Mouse (Mus musculus): ENCODE measurements around the gene Ddx47.
A peak's percentile ranks its signal among the peaks of the same experiment; 100 is the strongest.

Gene Ddx47

DNA sequence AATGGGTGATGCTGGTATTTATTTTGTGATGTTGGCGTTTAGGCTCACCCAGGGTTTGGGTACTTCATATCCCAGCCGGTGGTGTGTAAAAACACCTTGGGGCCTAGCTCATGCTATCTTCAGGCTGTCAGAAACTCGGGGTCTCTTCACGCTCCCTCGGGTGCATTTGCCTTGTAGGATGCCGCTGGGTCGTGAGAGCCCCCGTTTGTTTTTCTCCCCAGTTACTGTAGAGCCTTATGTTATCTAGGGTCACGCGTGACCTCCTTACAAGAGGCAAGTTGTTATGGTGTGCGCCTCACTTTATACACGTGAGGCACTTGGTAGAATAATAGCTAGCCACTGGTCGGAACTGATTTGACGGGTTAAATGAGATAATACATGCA is 313 bp downstream of the Ddx47 start:
- DNase-seq (ENCODE audit: low read depth) = no peak

DNA sequence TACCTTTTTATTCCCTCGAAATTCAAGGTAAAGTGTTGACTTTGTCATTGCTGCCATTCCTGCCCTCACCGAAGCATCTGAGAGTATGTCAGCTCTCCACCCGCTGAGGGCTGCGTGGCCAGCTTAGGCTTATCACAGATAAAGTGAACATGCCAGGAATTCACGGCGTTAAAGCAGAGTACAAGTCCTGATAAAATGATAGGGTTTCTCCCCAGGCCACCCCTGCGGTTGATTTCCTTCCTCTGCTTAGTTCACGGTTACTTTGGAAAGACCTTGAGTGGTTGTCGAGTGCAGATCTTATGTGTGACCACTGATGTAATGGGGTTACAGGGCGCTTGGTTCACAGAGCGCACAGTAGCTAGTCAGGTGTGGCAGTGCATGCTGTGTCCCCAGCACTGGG is 5.8 kb downstream of the Ddx47 start:
- DNase-seq (ENCODE audit: low read depth) = no peak

DNA sequence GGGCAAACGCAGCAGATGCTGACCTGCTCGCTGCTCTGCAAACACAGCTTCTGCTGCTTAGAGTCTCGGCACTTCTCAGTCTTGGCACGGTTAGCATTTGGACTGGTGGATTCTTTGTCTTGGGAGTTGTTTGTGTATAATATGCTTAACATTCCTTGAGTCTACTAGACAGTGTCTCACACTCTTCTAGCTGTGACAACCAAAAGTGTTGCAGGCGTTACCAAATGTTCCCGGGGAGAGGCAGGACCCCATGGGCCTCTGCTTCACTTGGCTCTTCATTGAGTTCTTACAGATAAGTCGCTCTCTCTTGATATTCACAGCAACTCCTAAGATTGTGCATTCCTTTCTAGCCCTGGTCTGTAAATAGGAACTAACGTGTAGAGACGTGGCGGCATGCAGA is 8.2 kb downstream of the Ddx47 start:
- DNase-seq (ENCODE audit: low read depth) = no peak

DNA sequence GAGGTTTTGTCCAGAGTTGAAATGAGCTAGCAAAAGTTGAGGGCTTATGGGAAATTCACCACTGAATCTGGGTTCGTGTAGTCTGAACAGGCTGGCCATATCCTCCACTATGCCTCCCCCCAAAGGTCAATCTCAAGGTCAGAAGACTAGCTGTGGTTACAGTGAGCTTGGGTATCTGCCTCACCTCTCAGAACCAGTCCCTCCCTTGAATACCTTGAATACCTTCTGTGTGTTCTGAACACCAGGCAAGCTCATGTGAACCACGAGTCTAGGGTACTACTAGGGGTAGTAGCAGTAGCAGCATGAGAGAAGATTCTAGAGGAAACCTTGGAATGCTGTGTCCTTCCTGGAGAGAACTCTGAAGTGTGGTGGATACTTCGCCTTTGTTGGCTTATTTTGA is 10.2 kb downstream of the Ddx47 start:
- no peak for DNase-seq (ENCODE audit: low read depth)

DNA sequence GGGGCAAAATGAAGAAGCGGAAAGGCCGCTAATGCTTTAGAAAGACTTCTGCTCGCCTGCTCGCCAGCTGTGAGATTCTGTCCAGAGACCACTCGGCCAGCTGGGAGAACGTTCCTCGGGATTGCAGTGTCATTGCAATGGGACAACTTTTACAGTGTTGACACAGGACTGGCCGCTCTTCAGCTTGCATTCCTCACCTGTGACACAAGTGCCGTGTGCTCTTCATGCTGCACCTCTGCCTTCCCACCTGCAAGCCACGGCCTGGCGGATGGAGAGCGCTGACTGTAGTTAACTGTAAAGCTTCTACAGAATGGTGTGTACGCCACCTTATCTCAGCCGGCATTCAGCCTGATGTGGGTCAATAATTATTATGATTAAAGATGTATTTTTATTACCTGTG is 12.0 kb downstream of the Ddx47 start:
- no peak for DNase-seq (ENCODE audit: low read depth)

DNA sequence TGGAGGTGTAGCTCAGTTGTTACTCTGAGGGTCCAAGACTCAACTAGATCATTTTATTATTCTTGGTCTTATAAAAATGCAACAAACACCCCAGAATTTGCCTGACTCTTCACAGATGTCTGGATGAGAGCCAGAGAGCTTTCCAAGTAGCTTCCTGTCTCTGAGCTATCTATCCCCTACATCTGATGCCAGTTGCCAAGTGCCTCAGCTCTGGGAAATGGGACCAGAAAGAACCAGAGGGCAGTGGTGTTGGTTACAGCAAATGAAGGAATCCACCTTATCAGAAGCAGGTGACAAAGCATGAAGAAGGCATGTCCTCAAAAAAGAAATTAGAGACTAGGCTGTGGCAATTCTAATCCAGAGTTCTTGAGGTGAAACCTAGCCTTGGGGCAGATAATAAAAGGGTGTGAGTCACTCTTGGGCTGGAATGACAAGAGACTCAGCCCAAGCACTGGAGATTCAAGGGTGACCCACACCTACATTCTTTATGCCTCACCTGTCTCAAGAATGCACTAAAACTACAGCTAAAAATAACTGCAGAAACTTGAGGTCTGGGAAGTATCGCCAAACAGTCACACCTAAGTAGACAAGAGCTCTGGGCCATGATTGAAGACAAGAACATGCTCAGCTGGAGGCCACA is 13.5 kb downstream of the Ddx47 start:
- no peak for DNase-seq (ENCODE audit: low read depth)

DNA sequence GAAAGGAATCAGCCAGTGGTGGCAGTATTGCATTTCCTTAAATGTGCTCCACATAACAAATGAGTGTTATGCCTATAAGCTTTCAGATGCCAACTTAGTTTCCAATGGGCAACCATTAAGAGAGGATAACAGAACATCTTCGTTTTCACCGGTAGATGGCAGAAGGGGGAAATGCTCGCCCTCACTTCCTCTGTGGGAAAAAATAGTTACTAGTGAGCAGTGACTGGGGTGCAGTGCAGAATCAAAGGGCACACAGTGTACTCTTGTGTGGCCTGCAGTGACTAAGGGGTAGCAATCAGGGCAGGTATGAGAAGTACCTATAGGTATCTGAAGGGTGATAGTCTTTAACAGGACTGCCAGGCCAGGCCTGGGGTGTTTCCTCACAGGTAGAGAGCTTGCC is 14.8 kb downstream of the Ddx47 start:
- DNase-seq (ENCODE audit: low read depth) = peak; percentile 24

DNA sequence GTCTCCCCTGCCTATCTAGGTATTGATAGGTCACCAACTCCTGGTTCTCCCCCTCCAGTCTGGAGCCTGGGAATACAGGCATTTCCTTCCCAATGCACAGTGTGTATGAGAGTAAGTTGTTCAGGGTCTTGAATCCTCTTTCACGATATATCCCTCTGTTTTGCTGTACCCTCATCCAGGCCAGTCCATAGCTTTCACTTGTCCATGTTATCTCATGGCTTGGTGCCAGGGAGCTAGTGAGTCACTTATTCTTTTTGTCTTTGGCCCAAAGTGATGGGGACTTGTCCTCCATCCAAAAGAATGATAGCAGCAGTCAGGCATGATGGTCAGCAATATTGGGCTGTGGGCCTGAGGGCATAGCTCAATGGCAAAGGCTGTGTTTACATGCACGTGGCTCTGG is 15.3 kb downstream of the Ddx47 start:
- no peak for DNase-seq (ENCODE audit: low read depth)

DNA sequence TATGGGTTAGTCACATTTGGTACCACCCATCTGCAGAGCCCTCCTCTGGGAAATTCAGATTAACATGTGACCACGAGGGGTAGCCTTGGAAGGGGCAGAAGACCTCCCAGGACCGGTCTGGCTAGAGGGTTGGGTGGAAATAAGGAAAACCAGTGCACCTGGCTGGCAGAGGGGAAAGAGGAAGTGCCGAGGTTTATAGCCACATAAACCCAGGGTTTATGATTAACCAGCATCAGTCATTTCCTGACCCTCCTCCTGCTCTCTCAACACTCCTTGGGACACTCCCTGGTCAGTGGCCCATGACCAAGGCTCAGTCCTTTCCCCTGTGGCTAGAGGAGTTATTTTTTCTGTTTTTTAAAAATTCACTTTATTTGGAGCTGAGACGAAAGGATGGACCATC is 17.8 kb downstream of the Ddx47 start:
- DNase-seq (ENCODE audit: low read depth) = no peak

DNA sequence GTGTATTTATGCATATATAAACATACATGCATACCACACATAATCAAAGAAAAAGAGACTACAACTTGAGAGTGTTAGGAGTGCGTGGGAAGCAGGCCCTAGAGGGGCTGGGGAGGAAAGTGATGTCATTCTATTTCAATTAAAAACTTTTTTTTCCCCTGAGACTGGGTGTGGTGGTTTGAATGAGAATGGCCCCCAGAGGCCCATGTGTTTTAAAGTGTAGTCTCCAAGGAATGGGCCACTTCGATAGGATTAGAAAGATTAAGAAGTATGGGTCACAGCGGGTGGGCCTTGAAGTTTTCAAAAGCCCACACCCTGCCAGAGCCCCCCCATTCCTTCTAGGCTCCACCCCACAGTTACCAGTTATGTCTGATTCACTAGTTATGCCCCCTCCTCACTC is 27.3 kb downstream of the Ddx47 start:
- DNase-seq (ENCODE audit: low read depth) = no peak

DNA sequence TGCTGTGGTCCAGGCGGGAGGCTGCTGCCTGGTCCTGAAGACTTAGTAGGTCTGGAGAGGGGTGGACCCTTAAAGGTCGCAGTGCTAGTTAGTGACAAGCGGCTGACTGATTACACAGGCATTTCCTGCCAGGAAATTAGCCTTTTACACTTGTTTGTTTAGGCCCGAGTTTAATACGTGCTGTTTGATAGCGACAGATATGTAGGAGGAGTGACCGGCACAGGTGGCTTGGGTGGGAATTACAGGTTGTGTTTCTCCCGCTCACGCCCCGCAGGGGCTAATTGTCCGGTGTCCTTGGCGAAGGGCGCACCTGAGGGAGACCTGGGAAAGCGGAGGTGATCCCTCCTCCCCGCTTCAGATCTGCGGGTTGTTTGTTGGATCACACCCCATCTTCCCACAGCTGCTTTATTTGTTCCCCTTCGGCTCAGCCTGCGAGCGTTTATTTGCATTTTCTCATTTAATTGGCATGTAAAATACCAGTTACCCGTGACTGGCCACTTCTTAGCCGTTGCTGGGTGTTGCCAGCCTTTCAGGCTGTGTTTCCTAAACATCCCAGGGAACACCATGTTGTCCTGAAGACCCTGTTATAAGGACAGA is 29.0 kb downstream of the Ddx47 start:
- no peak for DNase-seq (ENCODE audit: low read depth)

DNA sequence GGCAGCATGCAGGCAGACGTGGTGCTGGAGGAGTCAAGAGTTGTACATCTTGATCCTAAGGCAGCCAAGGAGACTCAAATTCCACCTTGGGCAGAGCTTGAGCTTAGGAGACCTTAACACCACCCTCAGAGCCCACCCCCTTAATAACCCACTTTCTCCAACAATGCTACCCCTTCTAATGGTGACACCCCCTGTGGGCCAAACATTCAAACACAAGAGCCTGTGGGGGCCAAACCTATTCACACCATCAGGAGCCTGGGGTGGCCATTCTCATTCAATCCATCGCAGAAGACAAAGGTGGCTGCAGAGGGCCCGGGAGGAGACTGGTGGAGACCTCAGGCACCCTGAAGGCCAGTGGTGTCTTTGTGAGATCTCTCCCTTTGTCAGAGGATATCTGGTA is 30.5 kb downstream of the Ddx47 start:
- no peak for DNase-seq (ENCODE audit: low read depth)

DNA sequence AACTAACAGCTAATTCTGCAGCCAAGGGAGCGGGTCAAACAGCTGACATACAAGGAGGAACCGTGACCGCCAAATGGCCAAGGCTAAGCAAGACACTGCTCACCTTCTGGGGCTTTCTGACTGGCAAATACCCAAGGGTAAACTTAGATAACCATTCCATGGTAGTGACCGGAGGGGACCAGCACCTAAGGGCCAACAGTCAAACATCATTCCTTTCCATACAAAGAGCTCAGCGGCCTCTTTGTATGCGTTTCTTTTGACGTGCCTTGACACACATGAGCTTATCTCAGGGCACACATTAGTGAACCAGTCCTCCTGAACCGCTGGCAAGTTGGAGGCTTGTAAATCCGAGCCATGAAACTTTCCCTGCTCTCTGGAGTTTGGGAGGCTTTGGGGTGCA is 35.9 kb downstream of the Ddx47 start:
- DNase-seq (ENCODE audit: low read depth) = no peak

DNA sequence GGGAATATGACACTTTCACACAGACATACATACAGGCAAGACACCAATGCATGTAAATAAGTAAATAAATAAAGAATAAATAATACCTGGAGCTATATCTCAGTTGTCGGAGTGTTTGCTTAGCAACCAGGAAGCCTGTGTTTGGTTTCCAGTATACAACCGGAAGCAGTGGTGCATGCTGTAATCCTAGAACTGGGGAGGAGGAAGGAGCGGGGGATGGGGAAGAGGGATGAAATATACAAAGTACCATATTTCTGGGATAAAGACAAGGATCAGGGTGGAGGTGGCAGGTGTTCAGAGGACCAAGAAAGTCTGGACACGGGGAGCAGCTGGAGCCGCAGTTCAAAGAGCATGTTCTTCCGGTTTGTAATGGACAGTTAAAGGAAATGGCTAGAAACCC is 37.1 kb downstream of the Ddx47 start:
- no peak for DNase-seq (ENCODE audit: low read depth)

DNA sequence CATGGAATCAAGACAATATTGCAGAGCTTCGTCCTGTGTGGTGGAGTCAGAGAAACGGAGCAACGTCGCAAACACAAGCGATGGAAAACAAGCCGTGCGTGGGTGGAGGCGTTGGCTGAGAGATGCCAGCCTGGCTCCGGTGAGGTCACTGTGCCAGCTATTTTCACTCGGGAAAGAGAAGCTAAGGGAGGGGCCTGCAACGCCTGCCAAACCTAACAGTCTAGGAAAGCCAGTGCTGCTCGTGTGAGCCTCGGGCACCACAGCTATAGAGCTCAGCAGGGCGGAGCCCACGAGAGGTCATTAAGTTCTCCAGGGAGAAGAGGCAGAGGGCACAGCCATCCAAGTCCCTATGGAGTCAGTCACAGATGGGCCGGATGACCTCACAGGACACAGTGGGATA is 37.5 kb downstream of the Ddx47 start:
- DNase-seq (ENCODE audit: low read depth) = no peak

DNA sequence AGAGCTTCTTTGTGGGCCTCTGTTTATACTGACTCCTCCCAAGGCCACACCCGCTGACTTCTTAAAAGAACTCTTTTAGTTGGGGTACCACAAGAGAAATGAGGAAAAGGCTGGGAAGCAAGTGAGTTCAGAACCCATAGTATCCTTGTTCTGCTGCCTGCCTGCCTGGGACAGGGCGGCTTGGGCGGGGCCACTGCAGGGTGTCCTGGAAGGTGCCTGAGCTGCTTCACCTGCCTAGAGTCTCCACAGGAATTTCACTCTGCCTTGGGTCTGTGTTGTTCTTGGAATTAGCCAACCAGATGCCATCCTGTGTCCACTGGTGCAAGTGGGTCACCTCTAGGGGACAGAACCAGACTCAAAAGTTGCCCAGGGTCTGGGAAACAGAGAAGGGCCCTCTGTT is 42.4 kb downstream of the Ddx47 start:
- no peak for DNase-seq (ENCODE audit: low read depth)

DNA sequence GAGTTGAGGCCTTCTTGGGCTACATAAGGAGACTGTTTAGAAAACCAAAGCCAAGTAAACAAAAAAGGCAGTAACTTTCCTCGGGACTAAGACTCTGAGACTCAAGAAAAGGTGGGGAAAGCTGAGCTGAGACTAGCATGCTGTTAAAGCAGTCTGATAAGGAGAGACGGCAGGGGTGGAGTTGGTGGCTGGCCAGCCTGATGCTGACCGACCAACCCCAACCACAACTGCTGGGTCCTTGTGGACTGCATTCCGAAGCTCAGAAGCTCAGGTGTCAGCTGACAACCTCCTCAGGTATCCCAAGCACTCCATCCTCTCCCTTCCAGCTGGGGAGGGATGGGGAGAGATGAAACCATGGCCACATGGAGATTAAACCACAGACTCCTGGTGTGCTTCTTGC is 44.5 kb downstream of the Ddx47 start:
- DNase-seq (ENCODE audit: low read depth) = no peak

DNA sequence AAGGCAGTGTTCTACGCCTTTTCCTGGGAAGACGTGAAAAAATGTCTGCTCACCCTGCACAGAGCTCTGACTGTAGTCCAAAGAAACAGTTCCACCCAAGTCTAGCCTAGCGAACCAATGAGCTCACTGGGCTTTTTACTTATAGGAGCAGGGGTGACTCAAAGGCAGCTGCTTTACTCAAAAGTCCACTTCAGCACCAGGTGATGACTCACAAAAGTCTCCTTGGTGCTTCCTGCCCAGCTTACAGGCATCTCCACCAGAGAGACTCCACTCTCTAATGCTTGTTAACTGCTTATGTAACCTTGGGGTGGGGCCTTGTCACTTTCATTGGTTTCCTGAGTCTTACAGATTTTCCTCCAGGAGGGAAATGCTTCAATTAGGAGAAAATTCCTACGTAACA is 49.3 kb downstream of the Ddx47 start:
- DNase-seq (ENCODE audit: low read depth) = no peak

DNA sequence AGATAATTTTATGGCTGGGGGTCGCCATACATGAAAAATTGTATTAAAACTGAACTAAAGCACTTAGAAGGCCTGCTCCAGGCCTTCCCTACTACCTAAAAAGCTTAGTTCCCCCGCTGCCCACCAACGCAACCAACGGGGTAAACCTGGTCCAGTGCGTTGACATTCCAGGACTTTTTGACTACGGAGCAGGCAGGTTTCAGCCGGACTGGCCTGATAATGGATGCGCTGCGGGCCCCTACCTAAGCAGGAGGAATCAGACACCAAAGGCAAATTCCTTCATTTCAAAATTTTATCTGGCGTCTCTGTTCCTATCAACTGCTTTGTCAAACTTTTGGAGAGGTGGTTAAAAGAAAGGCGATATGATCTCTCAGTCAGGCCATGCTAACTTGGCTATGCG is 53.2 kb downstream of the Ddx47 start:
- DNase-seq (ENCODE audit: low read depth) = no peak

DNA sequence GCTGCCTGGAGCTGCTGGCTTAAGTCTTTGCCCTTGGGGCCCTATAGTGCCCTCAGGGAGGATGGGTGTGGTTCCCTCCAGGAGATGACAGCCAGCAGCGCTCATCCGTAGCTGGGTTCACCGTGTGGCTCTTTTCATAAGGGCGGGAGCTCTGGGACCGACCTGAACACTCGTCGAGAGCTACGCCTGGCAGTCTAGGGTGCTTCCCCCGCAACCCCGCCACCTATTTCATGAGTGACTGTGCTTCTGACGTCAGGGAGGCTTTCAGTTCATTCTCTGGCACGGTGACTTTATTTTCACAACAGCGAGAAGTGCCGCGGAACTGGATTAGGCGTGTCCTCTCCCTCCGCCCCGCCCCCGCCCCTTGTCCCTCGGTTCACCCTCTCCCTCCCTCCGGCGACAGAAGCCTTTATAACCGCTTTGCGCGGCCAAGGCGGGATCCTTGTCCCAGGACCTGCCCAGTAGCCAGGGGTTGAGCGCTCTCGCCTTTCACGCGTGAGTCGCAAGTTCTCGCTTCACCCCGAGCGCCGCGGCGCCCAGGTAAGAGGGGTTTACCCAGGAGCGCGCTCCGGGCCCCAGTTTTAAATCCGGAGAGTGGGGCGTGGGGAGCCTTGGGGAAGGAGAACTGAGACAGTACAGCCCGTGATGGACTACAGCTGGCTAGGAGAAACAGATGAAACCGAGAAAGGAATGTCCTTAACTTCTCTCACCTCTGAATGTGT is 54.0 kb downstream of the Ddx47 start, which contains the start of gene Gprc5a:
TSS of gene Gprc5a (plus strand) at position 416 of the 722 bp plus-strand sequence.
- peak; percentile 54 for DNase-seq (ENCODE audit: low read depth)

DNA sequence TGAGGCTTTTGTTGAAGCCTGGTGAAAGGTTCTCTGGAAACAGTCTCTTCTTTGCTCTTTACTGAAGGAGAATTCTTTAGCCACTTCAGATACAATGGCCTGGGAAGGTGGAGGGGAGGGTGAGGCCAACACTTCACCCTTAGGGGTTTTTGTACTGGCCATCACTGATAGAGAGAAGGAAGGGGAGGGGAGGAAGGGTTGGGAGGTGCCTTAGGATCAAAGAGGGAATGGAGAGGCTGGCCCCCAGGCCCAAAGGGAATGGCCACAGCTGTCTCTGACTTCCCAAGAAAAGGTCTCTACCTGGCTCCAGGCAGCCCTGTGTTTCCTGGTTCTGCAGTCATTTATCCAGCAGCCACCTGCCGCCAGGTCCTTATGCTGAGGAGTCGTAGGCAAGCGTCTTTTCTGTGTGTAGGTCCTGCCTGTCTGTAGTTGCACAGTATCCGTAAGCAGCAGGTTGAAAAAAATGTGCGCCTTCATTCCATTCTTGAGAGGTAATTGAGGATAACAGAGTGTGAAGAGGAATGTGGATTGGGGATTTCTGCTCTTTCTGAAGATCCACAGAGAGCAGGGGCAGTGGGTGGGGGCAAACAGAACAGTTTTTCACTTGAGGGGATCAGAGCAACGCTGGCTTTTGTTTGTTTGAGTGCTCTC is 55.5 kb downstream of the Ddx47 start:
- DNase-seq (ENCODE audit: low read depth) = no peak

DNA sequence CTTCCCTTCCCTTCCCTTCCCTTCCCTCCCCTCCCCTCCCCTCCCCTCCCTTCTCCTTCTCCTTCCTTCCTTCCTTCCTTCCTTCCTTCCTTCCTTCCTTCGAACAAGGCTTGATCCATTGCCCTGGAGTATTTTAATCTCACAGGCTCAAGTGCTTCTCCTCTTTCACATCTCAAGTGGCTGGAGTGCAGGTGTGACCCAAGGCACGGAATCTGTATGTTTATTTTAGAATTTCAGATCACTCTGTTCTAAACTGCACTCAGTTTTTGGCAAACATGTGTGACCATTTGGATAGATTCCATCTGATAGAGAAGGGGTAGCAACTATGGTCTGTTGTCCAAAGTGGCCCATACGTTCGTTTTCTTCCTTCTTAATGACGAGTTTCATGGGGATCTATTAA is 56.8 kb downstream of the Ddx47 start:
- no peak for DNase-seq (ENCODE audit: low read depth)

DNA sequence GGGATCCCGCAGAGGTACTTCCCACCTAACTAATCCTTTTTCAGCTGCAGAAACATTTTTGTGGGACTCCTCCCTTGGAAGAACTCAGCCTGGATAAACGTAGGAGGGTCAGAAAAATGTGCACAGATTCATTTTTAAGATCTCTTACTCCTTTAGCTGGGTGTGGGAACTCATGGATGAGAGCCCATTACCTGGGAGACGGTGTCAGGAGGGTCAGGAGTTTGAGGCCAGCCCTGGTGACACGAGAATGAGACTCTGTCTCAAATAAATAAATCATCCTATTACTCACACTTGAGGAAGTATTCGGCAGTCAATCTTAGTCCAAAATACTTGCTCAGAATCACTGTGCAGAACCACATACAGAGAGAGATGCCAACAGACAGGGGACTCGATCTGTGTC is 58.4 kb downstream of the Ddx47 start:
- no peak for DNase-seq (ENCODE audit: low read depth)

Measured in c-Kit-positive CD71-positive TER-119-negative erythroid progenitor cells, embryonic 14.5 days (primary cell).